Mouse (Mus musculus): ENCODE results near the gene Slco1b2. TPM values are rescaled to one million over a fixed set of nuclear protein-coding genes. Genes with fewer than 3 reads are reported as not detected.

Gene Slco1b2
- polyA plus RNA-seq, 1 experiment from 2014 or later: not detected

- Histone ChIP-seq H3K27ac (no peak overlapping the region), H3K9me3 (no peaks in the 10 kb centered on the region), H3K27me3 (ENCODE audit: insufficient read depth, poor library complexity, severe bottlenecking) (no peaks in the 10 kb centered on the region), H3K4me1 (replicated peaks) (no peaks in the 10 kb centered on the region), H3K36me3 (no peaks in the 10 kb centered on the region), H3K4me3 (no peak overlapping the region)
- WGBS: 75% methylated on average over 4 of the region's 4 CpGs
- no peak for DNase-seq (ENCODE audit: low spot score)
Measured at GRCm38 (mm10) chr6:141687008-141687407, 57.7 kb downstream of the Slco1b2 start.

- Histone ChIP-seq H3K9me3 (no peaks in the 10 kb centered on the region), H3K36me3 (no peaks in the 10 kb centered on the region), H3K4me1 (replicated peaks) (no peaks in the 10 kb centered on the region), H3K4me3 (no peak overlapping the region), H3K27me3 (ENCODE audit: insufficient read depth, poor library complexity, severe bottlenecking) (no peaks in the 10 kb centered on the region), H3K27ac (no peak overlapping the region)
- DNase-seq (ENCODE audit: low spot score): no peak
Measured at GRCm38 (mm10) chr6:141691246-141691645, 61.9 kb downstream of the Slco1b2 start.

Other genes starting within 250 kb of the Slco1b2 start
- 0.68 and 2.6 TPM in 2 replicates for gene Slco1c1, start 105.2 kb upstream of the Slco1b2 start, polyA plus RNA-seq (2016; fragmentation: Nextera tagmentation; extraction: Ambion mirVana)
- not detected in 2 replicates for gene Gm5724, start 144.3 kb downstream of the Slco1b2 start, polyA plus RNA-seq (2016; fragmentation: Nextera tagmentation; extraction: Ambion mirVana)
- gene Slco1a4, start 226.7 kb downstream of the Slco1b2 start, polyA plus RNA-seq (2016; fragmentation: Nextera tagmentation; extraction: Ambion mirVana): not detected in 2 replicates